Mouse (Mus musculus) intestine, embryonic 14.5 days (tissue): Measurements from ENCODE around the gene Vasn. TPM values are rescaled to one million over a fixed set of nuclear protein-coding genes. Genes with fewer than 3 reads are reported as not detected.

Source experiments
- ATAC-seq: fragments of 200-750 bp; cut with Nextera tagmentation; replicated peaks from 2 replicates; pipeline ENCODE4 v1.8.0; 2017; ENCODE audit warnings: low read depth, moderate number of reproducible peaks, moderate TSS enrichment, moderate library complexity; ENCODE audit not compliant: low FRiP score, low TSS enrichment
- DNase-seq: peaks from one replicate; pipeline ENCODE4 v3.0.0-alpha.2; 2018; ENCODE audit warnings: low spot score
- H3K27ac ChIP-seq: fragments of 300-500 bp; sonication (generic); 2 replicates; pipeline ENCODE4 v1.5.1; 2014; ENCODE audit warnings: low read depth, mild to moderate bottlenecking, control low read depth
- H3K27me3 ChIP-seq: fragments of 300-500 bp; sonication (generic); replicated peaks from 2 replicates; pipeline ENCODE4 v1.6.1; 2014; ENCODE audit warnings: low read length, control low read depth; ENCODE audit not compliant: control insufficient read depth, insufficient read depth
- H3K36me3 ChIP-seq: fragments of 300-500 bp; sonication (generic); 2 replicates; pipeline ENCODE4 v1.6.1; 2014; ENCODE audit warnings: low read length, control low read depth; ENCODE audit not compliant: control insufficient read depth, insufficient read depth
- H3K4me1 ChIP-seq: fragments of 300-500 bp; sonication (generic); replicated peaks from 2 replicates; pipeline ENCODE4 v1.6.1; 2014; ENCODE audit warnings: low read length, control low read depth, mixed read lengths; ENCODE audit not compliant: control insufficient read depth, insufficient read depth
- H3K4me2 ChIP-seq: fragments of 300-500 bp; sonication (generic); 2 replicates; pipeline ENCODE4 v1.6.1; 2014; ENCODE audit warnings: low read length
- H3K4me3 ChIP-seq: fragments of 300-500 bp; sonication (generic); 2 replicates; pipeline ENCODE4 v1.5.1; 2014; ENCODE audit warnings: low read depth, low read length, control low read depth, mixed read lengths
- H3K9ac ChIP-seq: fragments of 300-500 bp; sonication (generic); 2 replicates; pipeline ENCODE4 v1.6.1; 2014; ENCODE audit warnings: mild to moderate bottlenecking, low read length
- H3K9me3 ChIP-seq: fragments of 300-500 bp; sonication (generic); 2 replicates; pipeline ENCODE4 v1.6.1; 2016; ENCODE audit warnings: low read length, control low read depth; ENCODE audit not compliant: control insufficient read depth
- WGBS: fragments of 180-500 bp; shearing (Covaris S2); extraction: QIAGEN DNeasy Blood & Tissue Kit; methylation state at CpG from one replicate; pipeline ENCODE4 v1.1.7; 2014; 5-methylcytosine and 5-hydroxymethylcytosine counted together
- polyA plus RNA-seq: library from polyadenylated mRNA; unstranded; fragments of >200 nt; fragmentation: Nextera tagmentation; extraction: Ambion mirVana; gene quantifications from 2 replicates; pipeline ENCODE4 v1.2.1, GENCODE M21; 2014

Gene Vasn
- polyA plus RNA-seq, 1 experiment from 2014 or later = 17.1 TPM

- WGBS = 85% methylated on average over 11 of the region's 11 CpGs
- no peak overlapping the region for H3K9ac ChIP-seq
- no peaks in the 10 kb centered on the region for H3K9me3 ChIP-seq
- peaks cover 83% of the 10 kb centered on the region for H3K36me3 ChIP-seq
- DNase-seq = no peak
- H3K4me3 ChIP-seq = no peak overlapping the region
- H3K4me2 ChIP-seq = no peak overlapping the region
- no peak overlapping the region for H3K27ac ChIP-seq
- no peak for ATAC-seq
- no peaks in the 10 kb centered on the region for H3K27me3 ChIP-seq
- H3K4me1 ChIP-seq = peaks cover 16% of the 10 kb centered on the region
These were observed 10.0 kb downstream of the Vasn start for GRCm38 (mm10) chr16:4649692-4650091.

GRCm38 (mm10) chr16:4650161-4650560 is 10.4 kb downstream of the Vasn start:
- H3K27ac ChIP-seq = no peak overlapping the region
- no peak overlapping the region for H3K9ac ChIP-seq
- H3K36me3 ChIP-seq = peaks cover 83% of the 10 kb centered on the region
- H3K9me3 ChIP-seq = no peaks in the 10 kb centered on the region
- H3K27me3 ChIP-seq = no peaks in the 10 kb centered on the region
- DNase-seq = no peak
- H3K4me3 ChIP-seq = no peak overlapping the region
- no peak overlapping the region for H3K4me2 ChIP-seq
- peaks cover 16% of the 10 kb centered on the region for H3K4me1 ChIP-seq
- 89% methylated on average over 3 of the region's 3 CpGs for WGBS
- no peak for ATAC-seq

GRCm38 (mm10) chr16:4651081-4651480 is 11.3 kb downstream of the Vasn start:
- Histone ChIP-seq H3K4me3 (no peak overlapping the region), H3K4me2 (no peak overlapping the region), H3K36me3 (peaks cover 79% of the 10 kb centered on the region), H3K4me1 (peaks cover 19% of the 10 kb centered on the region), H3K9me3 (no peaks in the 10 kb centered on the region), H3K9ac (no peak overlapping the region), H3K27me3 (no peaks in the 10 kb centered on the region), H3K27ac (no peak overlapping the region)
- DNase-seq = no peak
- no peak for ATAC-seq
- 95% methylated on average over 1 of the region's 1 CpGs for WGBS

- ATAC-seq = no peak
- H3K4me2 ChIP-seq = no peak overlapping the region
- DNase-seq = no peak
- H3K4me3 ChIP-seq = no peak overlapping the region
- H3K27ac ChIP-seq = peak overlapping the region; percentile 30; the same call in 1 of the 2 replicates
- 63% methylated on average over 7 of the region's 7 CpGs for WGBS
- no peaks in the 10 kb centered on the region for H3K27me3 ChIP-seq
- H3K9me3 ChIP-seq = no peaks in the 10 kb centered on the region
- no peak overlapping the region for H3K9ac ChIP-seq
- H3K36me3 ChIP-seq = peaks cover 73% of the 10 kb centered on the region
- peaks cover 19% of the 10 kb centered on the region for H3K4me1 ChIP-seq
These were observed 11.9 kb downstream of the Vasn start for GRCm38 (mm10) chr16:4651624-4652023.

GRCm38 (mm10) chr16:4652707-4653416 is 13.1 kb downstream of the Vasn start:
- no peaks in the 10 kb centered on the region for H3K27me3 ChIP-seq
- H3K9me3 ChIP-seq = no peaks in the 10 kb centered on the region
- ATAC-seq (no peak), DNase-seq (no peak)
- H3K9ac ChIP-seq = no peak overlapping the region
- H3K4me1 ChIP-seq = peaks cover 17% of the 10 kb centered on the region
- no peak overlapping the region; the same call in 1 of the 2 replicates for H3K27ac ChIP-seq
- WGBS = 61% methylated on average over 4 of the region's 4 CpGs
- no peak overlapping the region for H3K4me2 ChIP-seq
- H3K36me3 ChIP-seq = peaks cover 61% of the 10 kb centered on the region
- H3K4me3 ChIP-seq = no peak overlapping the region

- no peaks in the 10 kb centered on the region for H3K9me3 ChIP-seq
- no peak overlapping the region for H3K27ac ChIP-seq
- peaks cover 25% of the 10 kb centered on the region for H3K4me1 ChIP-seq
- H3K4me3 ChIP-seq = no peak overlapping the region
- DNase-seq (no peak), ATAC-seq (no peak)
- H3K27me3 ChIP-seq = no peaks in the 10 kb centered on the region
- no peak overlapping the region for H3K4me2 ChIP-seq
- H3K9ac ChIP-seq = no peak overlapping the region
- peaks cover 43% of the 10 kb centered on the region for H3K36me3 ChIP-seq
- WGBS = 86% methylated on average over 10 of the region's 10 CpGs
These were observed 15.0 kb downstream of the Vasn start for GRCm38 (mm10) chr16:4654706-4655105.

- 64% methylated on average over 4 of the region's 4 CpGs for WGBS
- ATAC-seq = no peak
- DNase-seq = no peak
These were observed 15.6 kb downstream of the Vasn start for GRCm38 (mm10) chr16:4655251-4655734.

GRCm38 (mm10) chr16:4655764-4656570 is 16.2 kb downstream of the Vasn start:
- no peaks in the 10 kb centered on the region for H3K9me3 ChIP-seq
- H3K27me3 ChIP-seq = no peaks in the 10 kb centered on the region
- peaks cover 25% of the 10 kb centered on the region for H3K4me1 ChIP-seq
- H3K36me3 ChIP-seq = peaks cover 35% of the 10 kb centered on the region
- ATAC-seq (no peak), DNase-seq (no peak)
- H3K4me3 ChIP-seq = no peak overlapping the region
- WGBS = 25% methylated on average over 11 of the region's 11 CpGs
- no peak overlapping the region for H3K4me2 ChIP-seq
- H3K9ac ChIP-seq = no peak overlapping the region
- H3K27ac ChIP-seq = peak overlapping the region; percentile 70

More at GRCm38 (mm10) chr16:4655251-4655734, 15.6 kb downstream of the Vasn start:
- no peaks in the 10 kb centered on the region for H3K9me3 ChIP-seq
- H3K27ac ChIP-seq = 0 out of 2 replicates have a peak overlapping the region, but pooled peaks have one; percentile 70
- H3K4me3 ChIP-seq = no peak overlapping the region
- peaks cover 37% of the 10 kb centered on the region for H3K36me3 ChIP-seq
- H3K4me2 ChIP-seq = no peak overlapping the region
- peaks cover 25% of the 10 kb centered on the region for H3K4me1 ChIP-seq
- no peaks in the 10 kb centered on the region for H3K27me3 ChIP-seq
- no peak overlapping the region for H3K9ac ChIP-seq
